15 mouse cellular contexts compared by ENCODE assay signal in genomic region chr17:30378221-30379010, GRCm38 (mm10).
DNase-seq lines count a peak whose midpoint lies in the region; ATAC-seq and TF ChIP-seq lines count a peak whose summit lies in the region.
"Had no signal": no experiment of that assay in that cellular context is flagged by ENCODE, and none has a peak within 500 bp of the region (broad histone marks: within the 10 kb centered on the region; RNA-seq: fewer than 3 reads in every experiment).

No protein-coding gene starts in this region.

- DNase-seq in ES-E14 (ENCODE audit: low read depth, low spot score), result peak; percentile 33
- peak; percentile 38 for DNase-seq in ZHBTc4 (ENCODE audit: low read depth, low spot score)
- peak; percentile 39 for DNase-seq in midbrain, embryonic 10.5 days (ENCODE audit: low spot score)
- DNase-seq in cerebellum, adult 9-11 months, result no peak
- DNase-seq in liver, result no peak
- DNase-seq in kidney, postnatal 14 days, result no peak
- DNase-seq: gastrocnemius, postnatal 10 days; layer of hippocampus, adult 9-11 months; lung, postnatal 36 days; thymus, adult 18-20 months had no signal

- H3K27ac ChIP-seq in ES-E14 (ENCODE audit: insufficient read depth, low read depth, low read length, poor library complexity, severe bottlenecking), result no peak overlapping the region
- H3K27ac ChIP-seq in forebrain, embryonic 15.5 days (replicated peaks), result peak overlapping the region; percentile 51
- H3K27ac ChIP-seq in midbrain, embryonic 10.5 days (replicated peaks), result peak overlapping the region; percentile 74
- H3K27ac ChIP-seq in liver, embryonic 12.5 days, result no peak overlapping the region
- H3K27ac ChIP-seq: heart, embryonic 15.5 days had no signal

- H3K9me3 ChIP-seq in ES-E14 (ENCODE audit: control insufficient read depth, insufficient read depth, low read depth, low read length), result no peaks in the 10 kb centered on the region
- H3K9me3 ChIP-seq in forebrain, embryonic 15.5 days, result no peaks in the 10 kb centered on the region
- H3K9me3 ChIP-seq in midbrain, embryonic 10.5 days (replicated peaks), result no peaks in the 10 kb centered on the region; the same call in 1 of the 2 replicates
- no peaks in the 10 kb centered on the region for H3K9me3 ChIP-seq in liver, embryonic 12.5 days (replicated peaks)
- H3K9me3 ChIP-seq: heart, embryonic 15.5 days had no signal

- H3K36me3 ChIP-seq in ES-E14 (ENCODE audit: control insufficient read depth, insufficient read depth, low read length, poor library complexity, severe bottlenecking), result no peaks in the 10 kb centered on the region
- H3K36me3 ChIP-seq in forebrain, embryonic 15.5 days, result no peaks in the 10 kb centered on the region
- H3K36me3 ChIP-seq in midbrain, embryonic 10.5 days, result no peaks in the 10 kb centered on the region
- no peaks in the 10 kb centered on the region for H3K36me3 ChIP-seq in liver, embryonic 12.5 days
- H3K36me3 ChIP-seq: heart, embryonic 15.5 days had no signal

- no peak for ATAC-seq in forebrain, embryonic 15.5 days (replicated peaks)
- ATAC-seq in liver, embryonic 12.5 days, result no peak
- ATAC-seq: intestine, embryonic 16.5 days had no signal

- WGBS in forebrain, embryonic 15.5 days, result 4% methylated on average over 5 of the region's 5 CpGs
- 21% methylated on average over 5 of the region's 5 CpGs for WGBS in midbrain, embryonic 10.5 days
- WGBS in liver, embryonic 12.5 days (ENCODE audit: insufficient replicate concordance), result 73% methylated on average over 5 of the region's 5 CpGs

- no peak overlapping the region for H3K9ac ChIP-seq in ES-E14 (ENCODE audit: insufficient read depth, low read depth, low read length, poor library complexity, severe bottlenecking)
- no peak overlapping the region for H3K9ac ChIP-seq in forebrain, embryonic 15.5 days (replicated peaks)
- no peak overlapping the region for H3K9ac ChIP-seq in liver, embryonic 12.5 days
- H3K9ac ChIP-seq: heart, embryonic 15.5 days had no signal

- no peak overlapping the region for H3K4me2 ChIP-seq in forebrain, embryonic 15.5 days (replicated peaks)
- no peak overlapping the region for H3K4me2 ChIP-seq in liver, embryonic 12.5 days
- H3K4me2 ChIP-seq: heart, embryonic 15.5 days had no signal

- in situ Hi-C loops in ES-E14 (cut with MboI; ENCODE audit: low sequenced_read_pairs in 2 of 2, unreplicated experiment in 2 of 2), result no loop called here

- no peaks in the 10 kb centered on the region for H3K27me3 ChIP-seq in forebrain, embryonic 15.5 days
- H3K27me3 ChIP-seq in midbrain, embryonic 10.5 days (ENCODE audit: low read depth, poor library complexity, severe bottlenecking), result peaks cover 74% of the 10 kb centered on the region
- H3K27me3 ChIP-seq in liver, embryonic 12.5 days (replicated peaks), result no peaks in the 10 kb centered on the region
- H3K27me3 ChIP-seq: heart, embryonic 15.5 days had no signal

- peaks cover 1 to 6% of the 10 kb centered on the region in 2 experiments; a peak in 2 of 4 replicates for H3K4me1 ChIP-seq in ES-E14 (ENCODE audit: control insufficient read depth in 2 of 2, insufficient read depth in 2 of 2, low read length in 2 of 2, poor library complexity in 1 of 2)
- peaks cover 16% of the 10 kb centered on the region for H3K4me1 ChIP-seq in forebrain, embryonic 15.5 days
- H3K4me1 ChIP-seq in midbrain, embryonic 10.5 days, result peaks cover 31% of the 10 kb centered on the region
- peaks cover 5% of the 10 kb centered on the region; the same call in 1 of the 2 replicates for H3K4me1 ChIP-seq in liver, embryonic 12.5 days
- H3K4me1 ChIP-seq: heart, embryonic 15.5 days had no signal

- no peak overlapping the region for H3K4me3 ChIP-seq in ES-E14 (ENCODE audit: insufficient read depth in 1 of 2, low read depth in 1 of 2, low read length in 2 of 2, poor library complexity in 1 of 2, severe bottlenecking in 1 of 2)
- H3K4me3 ChIP-seq in forebrain, embryonic 15.5 days, result no peak overlapping the region
- H3K4me3 ChIP-seq in midbrain, embryonic 10.5 days, result no peak overlapping the region
- no peak overlapping the region for H3K4me3 ChIP-seq in liver, embryonic 12.5 days
- H3K4me3 ChIP-seq: heart, embryonic 15.5 days; myocyte had no signal

TF ChIP-seq in ES-E14, 5 proteins besides CTCF, POLR2A, EP300 and RAD21:
- TF ChIP-seq ZNF384 (IDR thresholded peaks at IDR 0.05; ENCODE audit: low read depth, low read length), result no peak

Comparison
In these comparisons a context has a peak if more than half of its experiments do, and no peak if none do; other contexts are left out.
1. DNase-seq: peak in ES-E14 (single experiment), ZHBTc4 (single experiment) and midbrain, embryonic 10.5 days (single experiment); none in cerebellum, adult 9-11 months (single experiment), liver (single experiment) and kidney, postnatal 14 days (single experiment).
2. H3K27ac ChIP-seq: peak in forebrain, embryonic 15.5 days (single experiment) and midbrain, embryonic 10.5 days (single experiment); none in ES-E14 (single experiment) and liver, embryonic 12.5 days (single experiment).